Mouse (Mus musculus): ENCODE data around the gene Lig3. TPM values are rescaled to one million over a fixed set of nuclear protein-coding genes. Genes with fewer than 3 reads are reported as not detected.
A peak's percentile ranks its signal among the peaks of the same experiment; 100 is the strongest.

Gene Lig3
- polyA plus RNA-seq, 1 experiment = 6.3 TPM

- no peak for TF ChIP-seq CTCF (IDR thresholded peaks at IDR 0.05; ENCODE audit: extremely low read depth, insufficient read length, insufficient replicate concordance, low read depth, low read length)
- no peak for TF ChIP-seq POLR2A (IDR thresholded peaks at IDR 0.05; ENCODE audit: low read depth, low read length)
- Histone ChIP-seq H3K27me3 (ENCODE audit: control insufficient read depth, insufficient read depth, low read length) (no peaks in the 10 kb centered on the region), H3K36me3 (ENCODE audit: control insufficient read depth, insufficient read depth, low read length) (no peaks in the 10 kb centered on the region), H3K4me3 (ENCODE audit: low read depth, low read length) (no peak overlapping the region), H3K4me1 (ENCODE audit: control insufficient read depth, insufficient read depth, insufficient read length, low read length) (no peaks in the 10 kb centered on the region), H3K27ac (ENCODE audit: insufficient read depth, low read depth, low read length) (no peak overlapping the region)
- WGBS = 71% methylated on average over 5 of the region's 5 CpGs
Measured at GRCm38 (mm10) chr11:82838511-82838910, 57.6 kb downstream of the Lig3 start.

GRCm38 (mm10) chr11:82844771-82845414 lies 64.0 kb downstream of the Lig3 start:
- WGBS = 76% methylated on average over 11 of the region's 11 CpGs
- no peaks in the 10 kb centered on the region for H3K27me3 ChIP-seq (ENCODE audit: control insufficient read depth, insufficient read depth, low read length)
- peak overlapping the region; percentile 30 for H3K4me3 ChIP-seq (ENCODE audit: low read depth, low read length)
- H3K27ac ChIP-seq (ENCODE audit: insufficient read depth, low read depth, low read length) = 0 out of 2 replicates have a peak overlapping the region, but pooled peaks have one; percentile 31
- no peak for TF ChIP-seq POLR2A (IDR thresholded peaks at IDR 0.05; ENCODE audit: low read depth, low read length)
- no peak for TF ChIP-seq CTCF (IDR thresholded peaks at IDR 0.05; ENCODE audit: extremely low read depth, insufficient read length, insufficient replicate concordance, low read depth, low read length)
- H3K4me1 ChIP-seq (ENCODE audit: control insufficient read depth, insufficient read depth, insufficient read length, low read length) = no peaks in the 10 kb centered on the region
- no peaks in the 10 kb centered on the region for H3K36me3 ChIP-seq (ENCODE audit: control insufficient read depth, insufficient read depth, low read length)

- WGBS = 54% methylated on average over 16 of the region's 16 CpGs
- H3K36me3 ChIP-seq (ENCODE audit: control insufficient read depth, insufficient read depth, low read length) = no peaks in the 10 kb centered on the region
- no peaks in the 10 kb centered on the region for H3K4me1 ChIP-seq (ENCODE audit: control insufficient read depth, insufficient read depth, insufficient read length, low read length)
- H3K27ac ChIP-seq (ENCODE audit: insufficient read depth, low read depth, low read length) = peak overlapping the region; percentile 31; the same call in 1 of the 2 replicates
- H3K4me3 ChIP-seq (ENCODE audit: low read depth, low read length) = peak overlapping the region; percentile 34
- no peak for TF ChIP-seq CTCF (IDR thresholded peaks at IDR 0.05; ENCODE audit: extremely low read depth, insufficient read length, insufficient replicate concordance, low read depth, low read length)
- TF ChIP-seq POLR2A (IDR thresholded peaks at IDR 0.05; ENCODE audit: low read depth, low read length) = no peak
- H3K27me3 ChIP-seq (ENCODE audit: control insufficient read depth, insufficient read depth, low read length) = no peaks in the 10 kb centered on the region
Measured at GRCm38 (mm10) chr11:82845415-82846078, 64.6 kb downstream of the Lig3 start.

GRCm38 (mm10) chr11:82846079-82846436 lies 65.2 kb downstream of the Lig3 start:
- TF ChIP-seq CTCF (IDR thresholded peaks at IDR 0.05; ENCODE audit: extremely low read depth, insufficient read length, insufficient replicate concordance, low read depth, low read length) = no peak
- TF ChIP-seq POLR2A (IDR thresholded peaks at IDR 0.05; ENCODE audit: low read depth, low read length) = no peak
- Histone ChIP-seq H3K4me3 (ENCODE audit: low read depth, low read length) (peak overlapping the region; percentile 34; the same call in 1 of the 2 replicates), H3K36me3 (ENCODE audit: control insufficient read depth, insufficient read depth, low read length) (no peaks in the 10 kb centered on the region), H3K27me3 (ENCODE audit: control insufficient read depth, insufficient read depth, low read length) (no peaks in the 10 kb centered on the region), H3K4me1 (ENCODE audit: control insufficient read depth, insufficient read depth, insufficient read length, low read length) (no peaks in the 10 kb centered on the region), H3K27ac (ENCODE audit: insufficient read depth, low read depth, low read length) (peak overlapping the region; percentile 17; the same call in 1 of the 2 replicates)
- WGBS = 53% methylated on average over 4 of the region's 4 CpGs

- Histone ChIP-seq H3K27me3 (ENCODE audit: control insufficient read depth, insufficient read depth, low read length) (no peaks in the 10 kb centered on the region), H3K27ac (ENCODE audit: insufficient read depth, low read depth, low read length) (no peak overlapping the region), H3K4me1 (ENCODE audit: control insufficient read depth, insufficient read depth, insufficient read length, low read length) (no peaks in the 10 kb centered on the region), H3K36me3 (ENCODE audit: control insufficient read depth, insufficient read depth, low read length) (no peaks in the 10 kb centered on the region), H3K4me3 (ENCODE audit: low read depth, low read length) (no peak overlapping the region)
- TF ChIP-seq CTCF (IDR thresholded peaks at IDR 0.05; ENCODE audit: extremely low read depth, insufficient read length, insufficient replicate concordance, low read depth, low read length) (no peak), POLR2A (IDR thresholded peaks at IDR 0.05; ENCODE audit: low read depth, low read length) (no peak)
- 88% methylated on average over 3 of the region's 3 CpGs for WGBS
Measured at GRCm38 (mm10) chr11:82846938-82847337, 66.0 kb downstream of the Lig3 start.

- Histone ChIP-seq H3K27ac (ENCODE audit: insufficient read depth, low read depth, low read length) (no peak overlapping the region), H3K4me1 (ENCODE audit: control insufficient read depth, insufficient read depth, insufficient read length, low read length) (no peaks in the 10 kb centered on the region), H3K4me3 (ENCODE audit: low read depth, low read length) (no peak overlapping the region), H3K27me3 (ENCODE audit: control insufficient read depth, insufficient read depth, low read length) (no peaks in the 10 kb centered on the region), H3K36me3 (ENCODE audit: control insufficient read depth, insufficient read depth, low read length) (no peaks in the 10 kb centered on the region)
- 84% methylated on average over 6 of the region's 6 CpGs for WGBS
- no peak for TF ChIP-seq CTCF (IDR thresholded peaks at IDR 0.05; ENCODE audit: extremely low read depth, insufficient read length, insufficient replicate concordance, low read depth, low read length)
Measured at GRCm38 (mm10) chr11:82847571-82848000, 66.7 kb downstream of the Lig3 start.

GRCm38 (mm10) chr11:82850259-82850658 lies 69.4 kb downstream of the Lig3 start:
- Histone ChIP-seq H3K4me1 (ENCODE audit: control insufficient read depth, insufficient read depth, insufficient read length, low read length) (no peaks in the 10 kb centered on the region), H3K36me3 (ENCODE audit: control insufficient read depth, insufficient read depth, low read length) (no peaks in the 10 kb centered on the region), H3K27me3 (ENCODE audit: control insufficient read depth, insufficient read depth, low read length) (no peaks in the 10 kb centered on the region), H3K4me3 (ENCODE audit: low read depth, low read length) (no peak overlapping the region), H3K27ac (ENCODE audit: insufficient read depth, low read depth, low read length) (no peak overlapping the region)
- TF ChIP-seq POLR2A (IDR thresholded peaks at IDR 0.05; ENCODE audit: low read depth, low read length) (no peak), CTCF (IDR thresholded peaks at IDR 0.05; ENCODE audit: extremely low read depth, insufficient read length, insufficient replicate concordance, low read depth, low read length) (no peak)
- 68% methylated on average over 5 of the region's 5 CpGs for WGBS
